Mouse (Mus musculus) hematopoietic stem cell, adult 5-6 weeks (primary cell): ENCODE measurements around the gene Rint1. TPM values are rescaled to one million over a fixed set of nuclear protein-coding genes. Genes with fewer than 3 reads are reported as not detected.

ENCODE experiments used
- ATAC-seq, 2 experiments: fragments of 125-278 bp in 1 of 2; replicated peaks in 1 of 2; 2 replicates each; pipeline ENCODE4 v1.8.0; 2016 to 2017; ENCODE audit warnings: inconsistent platforms in 2 of 2, mild to moderate bottlenecking in 2 of 2, moderate number of reproducible peaks in 2 of 2, low read depth in 1 of 2, moderate TSS enrichment in 1 of 2; ENCODE audit not compliant: low FRiP score in 2 of 2, poor library complexity in 2 of 2, severe bottlenecking in 2 of 2, insufficient read depth in 1 of 2, low TSS enrichment in 1 of 2
- total RNA-seq: library from RNA; stranded (forward); fragments of 172-1452, 232-1000 nt; gene quantifications from 2 replicates; pipeline ENCODE4 v1.2.3, GENCODE M21; 2017

Rint1 gene
- 26.3 and 41.6 TPM in 2 replicates for total RNA-seq

GRCm38 (mm10) chr5:23787536-23788389 is at the start of gene Rint1:
Gene Rint1, plus strand, starts transcription at chr5:23787711.
- ATAC-seq, result peak; percentile 80 to 92

GRCm38 (mm10) chr5:23743261-23743660 is 44.2 kb upstream of the Rint1 start:
- no peak for ATAC-seq

GRCm38 (mm10) chr5:23749882-23750281 is 37.6 kb upstream of the Rint1 start:
- ATAC-seq, result no peak

GRCm38 (mm10) chr5:23755591-23755990 is 31.9 kb upstream of the Rint1 start:
- ATAC-seq, result no peak

GRCm38 (mm10) chr5:23756368-23756767 is 31.1 kb upstream of the Rint1 start:
- no peak for ATAC-seq

- peak in 1 of 2 experiments; percentile 48; a peak in 1 of 4 replicates for ATAC-seq
Observed at GRCm38 (mm10) chr5:23758633-23759032, 28.9 kb upstream of the Rint1 start.

- ATAC-seq, result no peak
Observed at GRCm38 (mm10) chr5:23762531-23762930, 25.0 kb upstream of the Rint1 start.

GRCm38 (mm10) chr5:23764557-23764956 is 23.0 kb upstream of the Rint1 start:
- no peak for ATAC-seq

- peak in 1 of 2 experiments; percentile 25; a peak in 1 of 4 replicates for ATAC-seq
Observed at GRCm38 (mm10) chr5:23771105-23771504, 16.4 kb upstream of the Rint1 start.

GRCm38 (mm10) chr5:23774186-23774585 is 13.3 kb upstream of the Rint1 start:
- no peak for ATAC-seq

GRCm38 (mm10) chr5:23780516-23780915 is 7.0 kb upstream of the Rint1 start:
- no peak for ATAC-seq

- ATAC-seq, result no peak
Observed at GRCm38 (mm10) chr5:23781172-23781571, 6.3 kb upstream of the Rint1 start.

GRCm38 (mm10) chr5:23782051-23782810 is 5.3 kb upstream of the Rint1 start:
- ATAC-seq, result no peak

- ATAC-seq, result peak; percentile 65 to 67
Observed at GRCm38 (mm10) chr5:23782931-23783877, 4.3 kb upstream of the Rint1 start, which contains the start of gene Pus7. Gene Pus7, minus strand, starts transcription at chr5:23783711.

GRCm38 (mm10) chr5:23788390-23788830 is 899 bp downstream of the Rint1 start:
- no peak for ATAC-seq

GRCm38 (mm10) chr5:23789078-23789612 is 1.6 kb downstream of the Rint1 start:
- ATAC-seq, result no peak

- ATAC-seq, result no peak
Observed at GRCm38 (mm10) chr5:23792726-23793125, 5.2 kb downstream of the Rint1 start.
